Mouse (Mus musculus): ENCODE results near the gene Arhgap17. TPM values are rescaled to one million over a fixed set of nuclear protein-coding genes. Genes with fewer than 3 reads are reported as not detected.

Arhgap17 gene
- total RNA-seq, 2 experiments from 2014 or later: 18.5 to 20.7 TPM

Other genes with a start within 250 kb of the Arhgap17 start
- 10 to 100 TPM; 32.6 to 36.9 TPM for gene Tnrc6a, start 246.0 kb downstream of the Arhgap17 start, total RNA-seq (2021)
- not detected for gene Slc5a11, start 155.1 kb downstream of the Arhgap17 start, total RNA-seq (2021)
- gene Lcmt1, start 131 bp downstream of the Arhgap17 start, total RNA-seq (2021): 10 to 100 TPM; 19.3 to 24.8 TPM
- gene Aqp8, start 92.4 kb upstream of the Arhgap17 start, total RNA-seq (2021): 1 to 10 TPM; 3.5 to 5.5 TPM
- gene Zkscan2, start 130.5 kb upstream of the Arhgap17 start, total RNA-seq (2021): under 1 TPM; 0.16 to 0.42 TPM